Mouse (Mus musculus): ENCODE results near the gene Nqo2. TPM values are rescaled to one million over a fixed set of nuclear protein-coding genes. Genes with fewer than 3 reads are reported as not detected.
"Not testable (repeated sequence)": the region's sequence is repeated elsewhere in the genome, so short reads cannot be mapped to it uniquely, and the experiment has no call there.

Gene Nqo2
- 10 to 100 TPM; 16.2 to 16.8 TPM for total RNA-seq (2021)
- long read RNA-seq, experiment 1, transcript Nqo2-202 (7 exons, 3,842 nt): major isoform, 11 of 25 reads
- long read RNA-seq, experiment 1, transcript Nqo2-201 (8 exons, 1,063 nt): major isoform, 11 of 25 reads
- long read RNA-seq, experiment 1, partial matches to known transcripts: 1 of 25 reads
- long read RNA-seq, experiment 1, other reads (novel, unspliced or antisense): 1 of 25 reads
- long read RNA-seq, experiment 2, transcript Nqo2-202 (7 exons, 3,842 nt): major isoform, 8 of 18 reads
- long read RNA-seq, experiment 2, partial matches to known transcripts: 1 of 18 reads
- long read RNA-seq, experiment 2, other reads (novel, unspliced or antisense): 3 of 18 reads

DNA sequence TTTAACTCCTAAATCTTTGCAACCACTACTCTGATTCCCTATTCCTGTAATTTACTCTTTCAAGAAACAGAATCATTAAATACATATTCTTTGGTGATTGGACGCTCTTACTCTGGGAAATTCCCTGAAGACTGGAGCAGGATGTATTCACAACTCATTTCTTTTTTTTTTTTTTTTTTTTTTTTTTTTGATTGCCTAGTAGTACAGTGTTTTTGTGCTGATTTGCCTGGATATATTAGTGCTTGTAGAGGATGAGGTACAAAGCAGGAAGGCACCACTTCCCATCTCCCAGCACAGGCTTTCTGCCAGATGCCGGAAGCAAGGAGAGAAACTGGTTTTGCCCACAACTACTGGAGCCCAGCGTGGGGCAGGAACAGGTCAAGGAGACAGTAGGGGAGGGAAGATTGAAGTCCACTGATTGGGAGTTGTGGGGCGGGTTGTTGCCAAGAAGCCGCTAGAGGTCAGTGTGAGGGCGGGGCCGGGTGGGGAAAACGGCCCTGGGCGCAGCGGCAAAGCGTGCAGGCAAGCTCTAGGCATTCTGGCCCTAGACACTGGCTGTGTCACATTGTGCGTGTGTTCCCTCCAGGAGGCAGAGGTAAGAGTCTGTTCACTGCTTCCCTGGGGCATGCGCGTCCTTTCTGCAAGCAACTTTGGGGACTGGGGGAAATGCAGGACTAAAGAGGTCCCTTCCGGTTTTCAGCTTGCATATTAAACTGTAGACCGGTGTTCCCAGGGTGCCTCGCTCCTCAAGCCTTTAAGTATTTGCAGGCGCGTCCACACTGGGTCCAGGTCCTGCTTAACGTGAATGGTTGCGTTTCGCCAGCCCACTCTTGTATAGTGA, at the start of gene Nqo2:
TSS of gene Nqo2 (plus strand) at position 482 of the 841 bp plus-strand sequence.
- intact Hi-C loops (cut with DNase I; ENCODE audit: low total_unique reads): no loop called here

DNA sequence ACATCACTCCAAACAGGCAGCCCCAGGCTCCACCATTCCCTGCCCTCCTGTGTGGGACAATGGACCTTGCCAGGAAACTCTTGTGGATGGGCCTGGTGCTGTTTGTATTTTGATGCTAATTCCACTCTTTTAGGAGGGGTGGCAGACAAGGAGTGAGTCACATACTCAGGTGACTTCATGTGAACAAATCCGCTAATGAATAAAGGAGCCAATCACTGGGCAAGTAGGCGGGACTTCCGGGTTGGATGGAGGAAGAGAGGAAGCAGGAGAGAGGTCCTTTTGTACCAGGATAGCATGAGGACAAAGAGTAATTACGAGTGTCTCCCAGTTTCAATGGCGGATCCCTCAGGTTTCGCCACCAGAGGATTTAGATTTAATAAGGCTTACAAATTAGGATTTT, 43.4 kb upstream of the Nqo2 start:
- no peak for DNase-seq
- intact Hi-C loops (cut with DNase I; ENCODE audit: low total_unique reads): no loop called here

More for the DNA sequence above, at the start of gene Nqo2:
- DNase-seq: peak; percentile 69

DNA sequence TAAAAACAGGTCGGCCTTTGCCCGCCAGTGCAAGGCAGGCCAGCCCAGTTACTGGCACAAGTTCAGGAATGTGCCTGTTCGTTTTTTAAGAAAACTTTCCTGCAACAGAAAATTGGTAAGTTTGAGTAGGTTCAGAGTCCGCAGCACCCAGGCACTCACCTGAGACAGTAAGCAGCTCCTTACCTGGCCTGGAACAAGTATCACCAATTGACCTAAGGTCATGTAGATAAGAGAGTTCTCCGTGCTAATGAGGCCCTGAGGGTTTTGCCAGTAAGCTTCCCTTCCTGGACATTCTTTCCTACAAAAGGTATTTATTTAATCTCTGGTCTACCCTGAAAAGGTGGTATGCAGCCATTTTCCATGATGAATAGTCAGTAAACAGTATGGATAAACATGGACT, 42.8 kb upstream of the Nqo2 start:
- intact Hi-C loops (cut with DNase I; ENCODE audit: low total_unique reads): no loop called here
- DNase-seq: no peak

DNA sequence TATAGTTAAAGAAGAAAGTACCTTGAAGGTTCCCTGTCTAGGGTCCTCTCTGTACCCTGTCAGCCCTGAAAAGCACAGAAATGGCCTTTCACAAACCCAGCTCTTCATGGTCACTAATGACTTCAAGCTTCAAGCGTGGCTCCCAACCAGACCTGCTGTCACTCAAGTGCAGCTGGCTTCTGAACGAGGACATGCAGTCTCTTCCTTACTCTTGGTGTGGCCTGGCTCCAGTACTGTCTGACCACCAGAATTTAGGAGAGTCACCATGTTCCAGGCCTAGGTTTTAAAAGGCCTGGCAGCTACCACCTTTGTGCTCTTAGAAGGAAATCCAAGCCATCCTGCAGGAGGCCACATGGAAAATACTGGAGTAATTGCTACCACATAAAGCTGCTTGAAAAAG, 34.2 kb upstream of the Nqo2 start:
- intact Hi-C loops (cut with DNase I; ENCODE audit: low total_unique reads): no loop called here
- DNase-seq: no peak

DNA sequence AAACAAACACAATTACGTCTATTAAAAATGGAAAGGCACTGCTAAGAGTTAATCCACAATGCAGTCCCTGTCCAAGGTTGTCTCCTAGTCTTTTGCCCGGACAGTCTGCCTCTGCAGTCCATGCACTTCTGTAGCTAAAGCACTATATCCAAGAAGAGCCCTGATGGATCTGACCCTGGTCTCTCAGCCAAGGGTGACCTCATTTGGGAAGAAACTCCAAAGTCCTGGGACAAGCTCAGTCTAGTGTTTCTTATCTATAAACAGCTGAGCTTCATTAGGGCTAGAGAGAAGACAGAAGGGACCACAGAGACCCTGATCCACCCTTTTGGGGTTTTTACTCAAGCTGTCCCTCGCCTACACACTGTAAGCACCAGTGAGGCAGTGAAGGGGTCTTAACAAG, 33.6 kb upstream of the Nqo2 start:
- peak; percentile 19 for DNase-seq

DNA sequence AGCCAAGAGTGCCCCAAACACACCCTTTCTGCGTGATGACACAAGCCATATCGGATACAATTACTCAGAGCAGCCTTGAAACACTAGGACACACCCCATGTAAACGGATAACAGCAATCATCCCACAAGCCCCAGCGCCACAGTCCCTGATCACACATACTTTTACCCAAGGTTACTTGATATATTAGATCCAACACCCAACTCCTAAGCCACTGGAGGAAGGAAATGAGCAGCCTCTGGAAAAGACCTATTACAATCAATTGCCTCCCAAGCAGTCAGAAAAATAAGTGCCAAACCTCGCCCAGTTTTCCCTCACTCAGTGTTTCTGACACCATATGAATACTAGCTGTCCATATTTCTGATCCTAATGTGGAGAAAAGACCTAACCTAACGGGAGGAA, 29.7 kb upstream of the Nqo2 start:
- no peak for DNase-seq
- intact Hi-C loops (cut with DNase I; ENCODE audit: low total_unique reads): no loop called here

More for the DNA sequence above, 33.6 kb upstream of the Nqo2 start:
- intact Hi-C loops (cut with DNase I; ENCODE audit: low total_unique reads): no loop called here

DNA sequence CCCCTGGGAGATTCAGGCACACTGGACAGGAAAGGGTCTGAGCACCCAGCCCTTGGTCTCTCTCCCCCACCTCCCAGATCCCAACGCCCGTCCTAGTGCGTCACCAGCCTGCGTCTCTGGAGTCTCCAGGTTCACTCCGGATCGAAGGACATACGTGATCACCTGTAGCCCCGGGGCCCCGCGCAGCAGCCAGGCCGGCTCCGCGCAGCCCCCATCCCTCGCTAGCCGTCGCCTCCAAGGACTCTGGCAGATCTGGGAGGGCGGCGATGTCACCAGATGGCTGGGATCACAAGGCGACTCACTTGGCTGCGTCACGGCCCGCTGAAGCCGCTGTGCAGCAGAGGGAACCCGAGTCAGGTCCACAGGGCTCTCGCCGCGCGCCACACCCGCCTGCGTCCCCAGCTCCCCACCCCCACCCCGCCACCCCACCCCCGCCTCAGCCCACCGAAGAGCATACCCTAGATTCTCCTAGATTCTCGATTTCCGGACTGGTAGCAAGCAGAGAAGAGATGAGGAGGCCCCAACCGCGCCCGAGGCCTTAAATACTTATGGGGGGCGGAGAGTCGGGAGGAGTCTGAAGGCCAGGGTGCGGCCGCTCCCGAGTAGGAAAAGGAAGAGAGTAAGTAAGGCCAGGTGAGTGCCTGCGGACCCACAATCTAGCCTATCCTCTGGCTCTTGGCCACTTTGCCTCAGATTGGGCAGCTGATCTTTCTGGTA, 28.9 kb upstream of the Nqo2 start:
- intact Hi-C loops (cut with DNase I; ENCODE audit: low total_unique reads): no loop called here
- peak; percentile 65 for DNase-seq

DNA sequence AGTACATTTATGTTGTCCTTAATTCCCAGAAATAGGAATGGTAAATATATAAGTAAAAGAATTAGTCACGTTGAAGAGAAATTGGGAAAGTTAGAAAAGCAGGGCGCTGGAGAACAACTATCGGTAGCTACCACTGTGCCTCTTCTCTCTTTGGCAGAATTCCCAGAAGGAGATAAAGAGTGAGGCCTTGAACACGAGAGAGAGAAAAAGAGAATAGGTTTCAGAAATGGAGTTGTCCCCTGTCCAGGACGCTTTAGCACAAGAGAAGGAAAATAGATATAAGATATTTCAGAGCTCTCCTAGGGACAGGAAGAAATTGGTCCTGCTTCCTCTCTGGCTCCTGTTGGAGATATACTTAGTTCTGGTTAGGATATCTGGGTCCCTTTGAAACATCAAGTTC, 27.3 kb upstream of the Nqo2 start:
- DNase-seq: no peak
- intact Hi-C loops (cut with DNase I; ENCODE audit: low total_unique reads): no loop called here

DNA sequence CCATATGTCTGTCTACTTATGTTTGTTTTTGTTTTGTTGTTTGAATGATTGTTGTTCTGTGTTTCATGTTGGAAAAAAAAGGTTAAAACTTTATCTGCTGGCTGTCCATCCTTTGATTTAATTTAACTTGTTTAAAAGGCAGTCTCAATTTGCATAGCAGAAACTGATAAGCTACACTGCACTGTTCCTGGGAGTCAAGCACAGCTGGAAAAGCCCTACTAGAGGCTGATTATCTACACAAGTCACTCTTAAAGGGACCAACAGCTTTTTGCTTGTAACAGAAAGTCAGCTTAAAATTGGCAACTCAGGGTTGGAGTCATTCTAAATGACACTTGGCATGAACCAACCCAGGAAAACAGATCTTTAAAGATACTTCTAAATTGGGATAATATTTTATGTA, 26.9 kb upstream of the Nqo2 start:
- intact Hi-C loops (cut with DNase I; ENCODE audit: low total_unique reads); DNase-seq: not testable (repeated sequence)

DNA sequence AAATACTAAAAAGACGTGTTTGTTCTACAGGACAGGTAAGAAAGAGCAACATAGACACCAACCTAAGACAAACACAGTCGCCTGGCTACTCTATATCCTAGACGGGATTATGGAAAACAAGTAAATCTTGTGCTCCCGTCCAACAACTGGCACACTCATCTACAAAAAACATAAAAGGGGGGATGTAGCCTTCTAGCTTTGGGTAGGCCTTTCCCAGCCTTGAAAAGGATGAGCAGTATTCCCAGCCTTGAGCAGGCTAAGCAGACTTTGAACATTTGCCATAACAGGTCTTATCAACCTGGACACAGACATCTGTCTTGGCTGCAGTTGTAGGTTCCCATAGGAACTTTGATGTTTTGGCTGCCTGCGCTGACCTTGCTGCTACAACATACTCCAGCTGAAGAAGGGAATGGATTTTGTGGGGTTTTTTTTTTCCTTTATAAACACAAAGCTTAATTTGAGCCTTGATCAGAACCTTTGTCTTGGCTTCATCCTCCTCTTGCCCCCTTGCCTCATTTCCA, 23.1 kb upstream of the Nqo2 start:
- no peak for DNase-seq
- intact Hi-C loops (cut with DNase I; ENCODE audit: low total_unique reads): no loop called here

DNA sequence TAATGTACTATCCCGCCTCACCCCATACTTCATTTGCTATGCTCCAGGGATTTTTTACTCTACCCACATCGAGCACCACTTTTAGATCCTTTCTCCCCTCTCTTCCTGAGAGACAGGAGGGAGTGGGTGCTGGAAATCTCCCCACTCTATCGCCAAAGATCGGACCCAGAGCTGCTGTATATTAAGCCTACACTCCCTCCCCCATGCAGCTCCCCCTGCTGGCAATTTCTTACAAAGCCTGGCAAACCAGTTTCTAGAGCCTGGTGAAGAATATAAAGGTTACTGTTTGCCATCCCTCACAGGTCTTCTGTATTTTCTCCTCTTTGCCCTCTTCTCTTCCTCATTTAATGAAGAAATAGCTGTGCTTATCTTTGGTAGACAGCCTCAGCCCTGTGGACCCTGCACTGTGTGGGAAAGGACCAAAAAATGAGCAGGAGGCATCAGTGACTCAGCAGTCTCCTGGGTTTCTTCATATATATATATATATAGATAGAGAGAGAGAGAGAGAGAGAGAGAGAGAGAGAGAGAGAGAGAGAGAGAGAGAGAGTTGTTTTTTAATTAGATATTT, 22.2 kb upstream of the Nqo2 start:
- DNase-seq: peak; percentile 13
- intact Hi-C loops (cut with DNase I; ENCODE audit: low total_unique reads): no loop called here

DNA sequence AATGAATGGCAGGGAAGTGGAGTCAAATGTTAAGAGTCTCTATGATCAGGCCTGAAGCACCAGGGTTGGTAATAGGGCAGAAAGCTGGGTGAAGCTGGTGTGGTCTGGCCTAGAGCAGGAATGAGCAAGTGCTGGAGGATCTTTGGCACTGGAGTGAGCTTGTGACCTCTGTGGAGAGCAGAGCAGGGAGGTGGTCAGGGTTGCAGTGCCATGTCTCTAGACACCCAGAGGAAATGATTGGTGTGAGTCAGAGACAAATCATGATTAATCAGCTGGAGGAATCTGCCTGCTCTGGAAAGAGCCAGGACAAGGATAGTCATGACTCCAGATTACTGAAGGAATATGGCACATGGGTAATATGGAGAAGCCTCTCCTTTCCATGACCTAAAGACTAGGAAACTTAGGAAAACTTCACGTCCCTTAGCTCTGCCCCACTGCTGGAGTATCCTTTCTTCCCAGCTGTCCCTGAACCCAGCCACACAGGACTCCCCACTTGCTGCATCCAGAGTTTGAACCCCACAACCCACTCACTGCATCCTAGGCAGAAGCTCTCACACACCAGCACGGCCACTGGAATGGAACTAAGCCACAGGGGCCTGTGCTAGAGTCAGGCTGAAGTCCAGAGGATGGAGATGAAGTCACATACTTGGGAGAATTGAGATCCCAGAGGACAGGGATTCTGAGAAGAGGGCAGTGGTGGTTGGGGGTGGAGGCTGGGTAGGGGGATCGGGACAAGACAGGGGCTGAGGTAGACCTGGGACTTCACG, 13.0 kb upstream of the Nqo2 start:
- peak; percentile 9 for DNase-seq
- intact Hi-C loops (cut with DNase I; ENCODE audit: low total_unique reads): no loop called here

DNA sequence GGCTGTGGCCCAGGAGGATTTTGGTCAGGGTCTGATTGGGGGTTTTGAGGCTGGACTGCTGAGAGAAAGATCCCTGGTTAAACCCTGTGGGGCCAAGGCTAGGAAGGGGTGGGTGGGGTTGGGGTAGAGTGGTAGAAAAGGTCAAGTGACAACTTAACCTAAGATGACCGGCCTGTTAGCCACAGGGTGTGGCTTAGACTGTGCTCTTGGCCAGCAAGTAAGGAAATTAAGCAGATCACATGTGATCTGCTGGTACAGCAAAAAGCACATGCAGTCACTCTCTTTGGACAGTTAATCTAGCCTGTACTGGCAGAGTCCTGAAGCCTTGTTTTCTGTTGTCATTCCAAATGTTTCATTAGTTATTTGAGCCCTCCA, 12.4 kb upstream of the Nqo2 start:
- intact Hi-C loops (cut with DNase I; ENCODE audit: low total_unique reads): no loop called here
- peak; percentile 9 for DNase-seq

DNA sequence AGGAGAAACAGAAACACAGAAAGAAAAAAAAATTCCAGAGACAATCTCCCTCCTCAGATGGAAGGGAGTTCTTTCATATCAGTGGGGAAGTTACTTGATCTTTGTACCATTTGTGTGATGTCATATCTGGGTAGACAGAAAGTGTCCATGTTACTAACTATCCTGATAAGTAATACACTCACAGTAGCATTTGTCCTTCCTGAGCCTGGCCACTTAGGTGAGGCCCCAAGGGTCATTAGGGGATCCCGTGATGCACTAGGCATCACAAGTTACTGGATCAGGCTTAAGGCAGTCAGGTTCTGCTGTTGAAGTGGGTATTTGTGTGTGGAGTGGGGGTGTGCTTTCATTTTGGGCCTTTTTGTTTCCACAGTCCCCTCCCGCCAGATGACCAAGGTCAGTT, 11.5 kb upstream of the Nqo2 start:
- no peak for DNase-seq
- intact Hi-C loops (cut with DNase I; ENCODE audit: low total_unique reads): no loop called here

DNA sequence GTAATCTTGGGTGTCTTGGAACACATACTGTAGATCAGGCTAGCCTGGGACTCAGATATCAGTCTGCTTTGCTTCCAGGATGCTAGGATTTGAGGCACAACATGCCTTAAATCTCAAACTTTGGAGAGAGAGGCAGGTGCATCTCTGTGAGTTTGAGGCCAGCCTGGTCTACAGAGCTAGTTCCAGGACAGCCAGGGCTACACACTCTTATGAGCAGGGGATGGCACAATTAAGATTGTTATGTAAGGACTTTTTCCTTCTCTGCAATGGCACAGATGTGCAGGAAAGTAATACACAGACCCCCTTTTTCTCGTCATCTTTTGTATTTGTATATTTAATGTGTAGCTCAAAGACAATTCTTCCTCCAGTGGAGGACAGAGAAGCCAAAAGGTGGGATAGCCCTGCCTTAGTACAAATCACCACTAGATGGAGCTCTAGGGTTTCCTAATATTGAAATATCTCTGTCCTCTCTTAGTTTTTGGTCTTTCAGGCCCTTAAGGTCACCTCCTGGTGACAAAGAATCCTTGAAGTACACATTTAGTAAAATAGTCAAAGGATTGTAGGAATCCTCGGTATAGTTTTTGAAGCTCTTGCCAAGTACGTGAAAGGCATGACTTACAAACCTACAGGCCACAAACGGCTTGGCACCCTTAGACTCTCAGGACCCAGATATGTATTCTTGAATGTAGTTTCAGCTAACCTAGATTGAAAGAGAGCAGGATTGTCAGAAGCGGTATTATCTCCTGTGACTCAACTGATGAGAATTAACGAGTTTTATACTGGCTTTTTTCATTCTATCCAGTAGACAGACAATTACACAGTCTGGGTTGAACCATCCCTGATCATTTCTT, 7.7 kb upstream of the Nqo2 start:
- DNase-seq: no peak
- intact Hi-C loops (cut with DNase I; ENCODE audit: low total_unique reads): no loop called here

DNA sequence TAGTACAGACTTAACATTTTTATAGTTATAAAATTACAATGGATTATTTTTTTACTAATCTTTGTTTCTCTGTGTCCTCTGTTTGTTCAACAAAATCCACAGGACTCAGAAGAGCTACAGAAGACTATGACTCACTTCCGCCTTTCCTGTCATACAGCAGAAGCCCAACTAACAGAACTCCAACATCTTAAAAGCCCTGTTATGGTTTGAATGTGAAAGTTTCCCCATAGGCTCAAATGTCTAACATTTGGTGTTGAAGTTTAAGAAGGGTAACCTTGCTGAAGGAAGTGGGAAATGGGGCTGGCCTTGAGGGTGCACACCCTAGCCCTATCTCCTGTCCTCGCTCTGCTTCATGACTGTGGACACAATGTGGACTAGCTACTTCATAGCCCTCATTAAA, 4.7 kb upstream of the Nqo2 start:
- intact Hi-C loops (cut with DNase I; ENCODE audit: low total_unique reads): no loop called here
- DNase-seq: no peak

DNA sequence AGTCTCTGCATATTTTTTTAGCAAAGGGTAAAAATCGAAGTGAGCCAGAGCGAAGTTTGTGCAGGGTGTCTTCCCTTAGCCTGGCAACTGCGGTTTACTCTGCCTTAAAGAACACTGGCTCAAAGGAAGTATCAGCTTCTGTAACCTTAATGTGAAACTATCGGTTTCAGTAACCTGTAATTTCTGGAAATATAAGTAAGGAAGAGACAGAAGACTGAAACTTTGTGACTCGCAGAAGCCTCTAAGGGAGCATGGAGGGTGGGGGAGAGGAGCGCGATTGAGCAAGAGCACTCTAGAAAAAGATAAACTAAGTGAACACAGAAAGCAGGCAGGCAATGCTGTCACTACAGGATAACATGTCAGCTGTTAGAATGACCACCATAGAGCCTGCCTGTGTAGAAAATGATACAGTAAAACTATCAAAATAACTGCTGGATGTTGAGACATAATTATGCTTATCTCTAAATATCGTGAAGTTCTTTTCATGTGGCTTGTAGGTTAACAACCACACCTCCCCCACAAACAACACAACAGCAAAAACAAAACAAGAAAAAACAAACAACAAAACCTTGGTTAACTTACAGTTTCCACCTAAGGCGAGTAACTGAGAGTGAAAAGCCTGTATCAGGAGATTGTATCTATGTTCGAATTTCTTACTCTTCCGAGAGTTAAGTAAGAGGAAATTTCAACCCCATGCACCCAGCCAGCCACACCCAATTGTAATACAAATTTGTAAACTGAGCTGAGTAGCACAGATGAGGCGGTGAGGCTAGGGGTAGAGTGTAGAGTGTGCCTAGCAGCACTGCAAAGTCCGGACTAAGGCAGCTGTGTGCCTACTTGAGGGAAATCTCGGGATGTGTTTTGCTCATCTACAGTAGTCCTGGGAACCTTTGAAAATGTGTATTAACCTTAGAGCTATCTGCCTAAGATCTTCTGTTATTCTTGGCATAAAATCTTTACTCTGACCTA, 853 bp downstream of the Nqo2 start:
- DNase-seq: no peak
- intact Hi-C loops (cut with DNase I; ENCODE audit: low total_unique reads): no loop called here

All from gastrocnemius, postnatal 14 days (tissue).